Mouse (Mus musculus) CD4-positive, CD25-positive, alpha-beta regulatory T cell, adult 2 months (primary cell): ENCODE data around the gene Rhbdd3.

Experiments
- DNase-seq: peaks from one replicate; pipeline ENCODE4 v3.0.0-alpha.2; 2012; ENCODE audit warnings: low read depth, low spot score

Rhbdd3 gene

DNA sequence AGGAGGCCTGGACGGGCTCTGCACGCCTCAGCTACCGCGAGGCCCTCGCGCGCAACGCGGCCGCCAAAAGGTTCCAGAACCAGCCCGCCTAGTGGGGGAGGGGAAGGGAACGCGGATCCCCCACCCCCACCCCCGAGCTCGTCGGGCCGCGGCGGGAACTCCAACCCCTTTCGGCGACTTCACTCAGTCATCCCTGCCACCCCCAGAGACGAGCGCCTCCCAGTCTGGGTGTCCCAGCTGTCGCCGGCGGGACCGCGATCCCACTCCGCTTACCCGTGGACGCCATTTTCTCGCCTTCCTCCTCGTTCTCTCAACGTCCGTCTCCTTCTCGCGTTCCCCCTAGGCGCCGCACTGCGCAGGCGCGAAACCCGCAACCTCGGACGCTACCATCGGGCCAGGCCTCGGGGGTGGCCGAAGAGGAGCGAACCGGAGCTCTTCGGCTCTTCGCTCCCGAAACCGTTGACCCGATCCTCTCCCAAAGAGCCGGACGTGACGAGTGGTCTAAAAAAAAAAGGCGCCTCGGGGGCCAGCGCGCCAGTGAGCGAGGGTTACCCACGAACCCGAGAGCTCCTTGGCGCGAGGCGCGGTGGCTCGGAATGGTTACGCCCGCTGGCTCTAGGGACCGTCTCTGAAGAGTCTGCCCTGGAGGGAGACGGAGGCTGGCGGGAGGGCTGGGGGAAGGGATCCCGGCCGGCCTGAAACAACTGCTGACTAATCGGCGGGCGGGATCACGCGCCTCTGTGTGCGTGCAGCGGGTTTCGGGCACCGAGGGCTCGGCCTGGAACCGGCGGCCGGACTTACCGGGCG, at the start of gene Rhbdd3, which contains the start of gene Ewsr1:
Gene Rhbdd3, plus strand, starts transcription at position 191 of the 807 bp plus-strand sequence.
Gene Ewsr1, minus strand, starts transcription at position 531 of the 807 bp plus-strand sequence.
- peak; percentile 98 for DNase-seq

GRCm38 (mm10) chr11:5051629-5052028, 47.1 kb upstream of the Rhbdd3 start:
- DNase-seq = no peak

GRCm38 (mm10) chr11:5052200-5052854, 46.4 kb upstream of the Rhbdd3 start:
- no peak for DNase-seq

- DNase-seq = no peak
These were observed 44.6 kb upstream of the Rhbdd3 start for GRCm38 (mm10) chr11:5054151-5054550.

- DNase-seq = no peak
These were observed 43.9 kb upstream of the Rhbdd3 start for GRCm38 (mm10) chr11:5054874-5055273.

- no peak for DNase-seq
These were observed 42.5 kb upstream of the Rhbdd3 start for GRCm38 (mm10) chr11:5055945-5056938.

DNA sequence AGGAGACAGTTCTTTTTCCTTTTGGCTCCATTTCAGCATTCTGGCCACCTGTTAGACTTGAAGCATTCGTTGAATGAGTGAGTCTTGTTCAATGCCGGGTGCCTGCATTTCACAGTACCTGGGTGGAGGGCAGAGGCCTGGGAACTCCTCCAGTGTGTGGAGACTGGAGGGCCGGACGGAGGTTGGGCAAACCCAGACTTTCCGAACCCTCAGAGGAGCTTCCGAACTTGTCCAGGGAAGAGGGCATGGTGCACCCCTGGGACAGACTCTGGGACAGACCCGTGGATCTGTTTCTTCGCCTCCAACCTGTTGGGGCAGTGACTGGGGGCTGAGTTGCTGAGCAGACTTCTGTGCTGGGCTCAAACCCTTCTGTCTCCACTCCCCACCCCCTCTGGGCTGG, 41.7 kb upstream of the Rhbdd3 start:
- no peak for DNase-seq

- DNase-seq = no peak
These were observed 41.2 kb upstream of the Rhbdd3 start for GRCm38 (mm10) chr11:5057541-5057855.

DNA sequence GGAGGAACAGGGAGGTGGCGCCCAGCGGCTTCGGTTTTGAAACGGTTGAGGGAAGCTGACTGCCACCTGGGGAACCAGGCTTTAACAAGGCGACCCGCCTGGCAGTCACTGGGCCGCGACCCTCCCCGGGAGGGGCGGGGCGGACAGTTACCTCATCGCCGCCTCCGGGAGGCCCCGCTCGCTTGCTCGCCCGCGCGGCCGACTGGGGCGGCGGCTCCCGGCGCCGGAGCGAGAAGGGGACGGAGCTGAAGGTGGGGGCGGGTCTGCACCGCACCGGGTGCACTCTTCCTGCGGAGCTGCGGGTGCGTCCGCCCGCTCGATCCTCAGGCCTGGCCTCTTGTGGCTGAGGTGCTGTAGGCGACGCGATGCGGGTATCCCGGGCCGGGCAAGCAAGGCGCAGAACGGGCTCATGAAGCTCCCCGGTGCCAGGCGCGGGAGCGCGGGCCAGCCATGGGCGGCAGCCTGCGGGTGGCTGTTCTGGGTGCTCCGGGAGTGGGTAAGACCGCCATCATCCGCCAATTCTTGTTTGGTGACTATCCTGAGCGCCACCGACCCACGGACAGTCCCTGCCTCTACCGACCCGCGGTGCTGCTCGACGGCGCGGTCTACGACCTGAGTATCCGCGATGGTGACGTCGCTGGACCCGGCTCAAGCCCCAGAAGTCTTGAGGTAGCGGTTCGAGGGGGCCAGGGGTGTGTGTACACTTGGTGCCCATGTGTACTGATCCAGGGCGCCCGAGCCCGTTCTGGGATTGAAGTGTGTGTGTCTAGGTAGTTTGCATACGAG, 40.7 kb upstream of the Rhbdd3 start, which contains the start of gene Rasl10a:
Gene Rasl10a, plus strand, starts transcription at position 273 of the 786 bp plus-strand sequence.
- DNase-seq = peak; percentile 56

GRCm38 (mm10) chr11:5058783-5059182, 39.9 kb upstream of the Rhbdd3 start:
- DNase-seq = peak; percentile 15

DNA sequence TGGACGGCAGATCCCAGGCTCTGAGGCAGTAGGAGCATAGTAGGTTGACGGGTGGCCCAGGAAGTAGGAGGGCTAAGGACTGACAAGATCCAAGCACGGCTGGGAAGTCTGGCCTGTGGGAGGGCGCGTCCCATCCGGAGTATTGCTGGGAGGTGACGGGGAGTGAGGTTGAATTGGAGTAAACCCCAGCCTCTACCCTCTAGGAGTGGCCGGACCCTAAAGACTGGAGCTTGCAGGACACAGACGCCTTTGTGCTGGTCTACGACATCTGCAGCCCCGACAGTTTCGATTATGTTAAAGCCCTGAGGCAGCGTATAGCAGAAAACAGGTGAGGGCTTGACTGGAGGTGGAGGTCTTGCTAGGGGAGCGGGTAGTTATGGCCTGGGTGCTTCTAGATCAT, 39.5 kb upstream of the Rhbdd3 start:
- no peak for DNase-seq

GRCm38 (mm10) chr11:5059704-5060156, 39.0 kb upstream of the Rhbdd3 start:
- peak; percentile 76 for DNase-seq

DNA sequence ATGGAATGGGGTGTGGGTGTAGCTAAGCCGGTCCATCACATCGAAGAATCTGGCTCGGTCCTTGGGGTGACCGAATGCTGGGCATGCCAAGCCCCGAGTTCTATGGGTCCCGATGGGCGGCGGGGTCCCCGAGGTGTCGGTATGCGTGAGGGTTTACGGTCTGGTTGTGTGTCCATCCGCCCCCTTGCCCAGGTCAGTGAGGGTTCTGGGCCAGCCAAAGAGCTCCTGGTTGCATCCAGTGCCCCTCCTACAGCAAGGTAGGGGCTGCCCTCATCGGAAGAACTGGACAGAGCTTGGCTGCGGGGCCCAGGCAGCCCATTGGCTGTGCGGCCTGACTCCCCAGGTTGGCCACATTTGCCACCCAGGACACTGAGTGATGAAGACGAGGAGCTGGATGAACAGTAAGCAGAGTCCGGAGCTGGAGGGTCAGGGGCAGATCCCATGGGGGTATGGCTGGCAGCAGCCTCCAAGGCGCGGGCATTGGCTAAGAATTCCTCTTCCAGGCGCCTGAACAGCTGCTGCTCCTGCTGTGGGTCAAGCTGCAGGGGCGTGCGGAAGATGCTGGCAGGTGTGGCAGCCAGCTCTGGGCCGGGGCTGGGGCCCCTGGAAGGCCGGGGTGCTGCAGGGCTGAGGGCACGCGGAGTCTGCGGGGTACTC, 37.8 kb upstream of the Rhbdd3 start:
- peak; percentile 11 for DNase-seq

DNA sequence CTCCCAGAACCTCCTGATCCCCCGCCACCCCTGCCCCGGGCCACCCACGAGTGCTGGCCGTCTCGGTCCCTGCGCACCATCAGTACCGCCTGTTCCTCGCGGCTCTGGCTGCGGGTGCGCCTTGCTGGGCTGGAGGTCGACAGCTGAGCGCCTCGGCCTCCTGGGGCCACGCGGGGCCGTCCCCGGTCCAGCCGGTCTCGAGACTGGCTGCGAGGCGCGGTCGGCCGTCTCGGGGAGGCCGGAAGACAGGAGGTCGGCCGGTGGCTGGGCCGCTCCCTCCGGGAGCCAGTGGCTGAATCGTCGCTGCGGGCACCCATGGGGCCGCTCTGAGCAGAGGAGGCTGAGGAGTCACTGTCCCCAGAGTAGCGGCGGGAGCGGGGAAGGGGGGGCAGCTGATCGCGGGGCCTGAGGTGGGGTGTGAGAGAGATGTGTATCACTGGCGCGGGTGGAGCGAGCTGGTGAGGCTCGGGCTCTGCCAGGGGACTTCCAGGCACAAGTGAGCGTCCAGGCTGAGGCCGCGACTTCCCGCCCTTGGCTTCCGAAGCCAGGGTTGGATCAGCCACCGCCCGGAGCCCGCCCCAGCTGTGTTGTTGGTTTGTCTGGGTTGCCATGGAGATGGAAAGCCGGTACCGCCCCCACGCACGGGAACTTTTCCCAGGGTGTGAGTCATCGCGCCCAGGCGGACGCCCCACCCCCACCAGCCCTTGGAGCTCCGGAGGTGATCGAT, 37.1 kb upstream of the Rhbdd3 start:
- DNase-seq = peak; percentile 87

GRCm38 (mm10) chr11:5062326-5062725, 36.4 kb upstream of the Rhbdd3 start:
- peak; percentile 40 for DNase-seq

- peak; percentile 17 for DNase-seq
These were observed 35.7 kb upstream of the Rhbdd3 start for GRCm38 (mm10) chr11:5062860-5063505.

GRCm38 (mm10) chr11:5063561-5064281, 35.0 kb upstream of the Rhbdd3 start:
- DNase-seq = peak; percentile 14

- DNase-seq = peak; percentile 55
These were observed 34.3 kb upstream of the Rhbdd3 start for GRCm38 (mm10) chr11:5064282-5065055.
